Mouse (Mus musculus): Measurements from ENCODE around the gene Sp100. TPM values are rescaled to one million over a fixed set of nuclear protein-coding genes. Genes with fewer than 3 reads are reported as not detected.

Sp100 gene
- total RNA-seq, 2 experiments from 2014 or later: 2.5 to 2.6 TPM

DNA sequence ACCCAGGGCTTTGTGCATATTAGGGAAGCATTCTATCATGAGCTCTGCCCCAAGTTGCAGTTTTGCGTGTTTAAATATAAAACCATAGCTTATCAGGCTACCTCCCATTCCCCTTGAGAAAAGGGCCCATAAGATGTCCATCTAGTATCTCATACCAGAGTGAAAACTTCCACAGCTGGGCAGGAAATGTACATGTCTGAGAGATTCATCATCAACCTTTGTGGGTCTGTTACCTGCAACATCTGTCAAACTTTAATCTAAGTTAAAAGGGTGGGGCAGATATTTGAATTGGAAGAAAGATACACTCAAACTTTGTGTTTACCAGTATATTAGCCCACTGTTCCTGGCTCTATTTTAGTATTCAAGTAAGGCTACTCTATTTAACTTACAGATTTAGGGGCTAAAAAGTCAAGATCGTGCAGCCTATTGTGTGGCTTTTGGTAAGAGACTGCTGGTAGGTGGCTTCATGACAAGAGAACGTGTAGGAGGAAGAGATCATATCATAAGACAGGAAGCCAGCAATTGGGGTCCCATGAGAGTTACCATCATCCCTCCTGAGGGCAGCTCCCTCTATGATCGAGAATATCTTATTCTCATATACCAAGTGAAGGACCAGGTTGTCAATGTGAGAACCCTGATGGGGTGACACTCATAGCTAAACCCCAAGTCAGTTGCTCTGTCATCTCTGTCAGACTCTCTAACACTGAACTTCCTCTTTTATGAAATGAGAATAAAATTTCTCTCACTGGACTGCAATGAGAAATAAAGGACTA, 48.1 kb downstream of the Sp100 start:
- DNase-seq (ENCODE audit: low spot score in 2 of 2): no peak

DNA sequence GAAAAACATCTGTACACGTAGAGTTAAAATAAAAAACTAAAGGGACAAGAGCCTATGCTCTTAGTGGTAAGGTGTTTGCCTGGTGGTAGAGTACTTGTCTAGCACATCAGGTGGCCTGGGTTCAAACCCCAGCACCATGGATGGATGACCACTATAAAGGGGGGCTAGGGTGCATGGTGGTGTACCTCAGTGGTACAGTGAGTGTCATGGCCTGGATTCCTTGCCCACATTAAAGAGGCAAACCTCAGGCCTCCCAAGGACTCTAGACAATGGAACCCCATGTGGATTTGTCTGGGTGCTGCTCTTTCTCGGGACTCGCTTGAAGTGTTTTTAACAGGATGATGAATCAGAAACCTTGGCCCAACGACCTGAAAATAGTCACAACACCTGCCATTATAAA, 52.7 kb downstream of the Sp100 start:
- no peak for DNase-seq (ENCODE audit: low spot score in 2 of 2)

DNA sequence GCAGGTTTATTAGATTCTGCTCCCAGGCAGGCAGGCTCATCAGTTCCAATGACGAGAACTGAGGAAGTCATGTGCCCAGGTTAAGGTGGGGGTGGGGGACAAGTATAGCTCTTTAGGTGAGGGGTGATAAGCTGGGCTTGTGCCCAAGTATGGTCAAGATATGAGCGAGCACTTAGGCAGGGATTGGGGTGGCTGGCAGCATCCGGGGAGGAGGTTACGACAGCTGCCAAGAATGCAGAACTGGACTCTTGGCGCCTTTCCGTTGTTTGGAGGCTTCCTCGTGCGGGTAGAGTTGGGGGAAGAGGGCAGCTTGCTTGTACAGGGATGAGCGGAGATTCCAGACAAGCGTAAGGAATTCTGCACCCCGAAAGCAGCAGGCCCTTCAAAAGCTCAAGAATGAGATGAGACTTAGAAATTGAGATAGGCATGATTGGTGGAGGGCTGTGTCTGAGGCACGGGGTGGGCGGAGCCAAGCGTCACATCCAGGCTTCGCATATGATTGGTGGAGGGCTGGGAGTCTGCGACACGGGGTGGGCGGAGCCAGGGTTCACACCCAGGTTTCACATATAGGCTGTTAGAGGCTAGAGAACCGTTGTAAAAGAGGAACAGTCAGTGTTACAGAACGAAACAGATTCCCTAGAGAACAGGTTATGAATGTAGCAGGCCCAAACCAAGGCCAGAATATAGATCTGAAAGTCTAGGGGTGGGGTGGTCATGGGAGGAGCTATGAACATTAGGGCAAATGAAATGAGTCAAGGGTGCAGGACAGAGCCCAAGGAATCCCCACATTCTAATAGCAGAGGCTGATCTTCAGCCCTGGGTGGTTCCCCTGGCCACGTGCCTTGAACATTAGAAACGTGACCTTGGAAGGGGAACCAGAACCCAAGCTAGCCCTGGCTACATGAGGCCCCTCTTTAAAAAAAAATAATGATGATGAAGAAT, 53.7 kb downstream of the Sp100 start:
- DNase-seq (ENCODE audit: low spot score in 2 of 2): peak; percentile 25 to 48

DNA sequence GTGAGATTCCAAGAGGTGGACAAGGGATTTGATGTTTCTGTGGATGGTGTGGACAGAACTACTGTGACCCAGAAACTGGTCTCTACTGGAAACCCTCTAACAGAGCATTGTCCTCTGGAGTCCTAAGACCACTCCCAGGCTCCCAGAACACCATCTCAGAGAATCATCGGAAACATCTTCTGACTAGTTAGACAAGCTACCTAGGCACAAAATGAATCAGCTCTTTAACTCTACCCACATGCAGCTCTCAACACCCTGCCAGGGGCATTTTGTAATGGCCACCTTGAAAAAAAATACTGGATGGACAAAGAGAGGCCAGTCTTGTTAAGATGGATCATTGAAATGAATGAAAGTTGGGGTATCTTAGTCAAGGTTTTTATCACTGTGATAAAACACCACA, 55.8 kb downstream of the Sp100 start:
- no peak for DNase-seq (ENCODE audit: low spot score in 2 of 2)

DNA sequence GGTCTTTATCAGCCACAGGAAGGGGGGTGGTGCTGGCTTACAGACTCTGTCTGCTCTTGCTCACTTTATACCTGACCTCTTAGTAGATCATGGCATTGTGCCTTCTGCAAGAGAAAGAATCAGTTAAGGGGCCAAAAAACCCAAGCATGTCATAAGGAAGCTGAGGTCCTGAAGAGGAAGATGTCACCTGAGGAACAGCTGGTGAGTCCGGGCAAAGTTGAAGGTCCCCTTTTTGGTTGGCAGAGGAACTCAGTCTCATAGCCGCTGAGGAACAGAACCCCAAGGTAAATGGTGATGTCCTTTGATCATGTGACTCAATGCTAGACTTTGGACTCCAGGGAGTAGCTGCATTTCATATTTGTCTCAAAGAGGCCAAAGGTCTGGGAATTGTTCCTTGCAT, 57.0 kb downstream of the Sp100 start:
- no peak for DNase-seq (ENCODE audit: low spot score in 2 of 2)

DNA sequence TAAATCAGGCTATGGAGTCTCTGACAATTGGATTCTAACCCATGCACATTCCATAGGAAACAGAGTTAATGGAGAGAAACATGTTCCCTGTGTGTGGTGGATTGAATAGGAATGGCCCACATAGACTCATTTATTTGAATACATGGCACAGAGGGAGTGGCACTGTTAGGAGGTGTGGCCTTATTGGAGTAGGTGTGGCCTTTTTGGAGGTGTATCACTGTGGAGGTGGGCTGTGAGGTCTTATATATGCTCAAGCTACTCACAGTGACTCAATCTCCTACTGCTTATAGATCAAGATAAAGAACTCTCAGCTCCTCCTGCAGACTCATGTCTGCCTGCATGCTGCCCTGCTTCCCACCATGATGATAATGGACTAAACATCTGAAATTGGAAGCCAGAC, 64.7 kb downstream of the Sp100 start:
- no peak for DNase-seq (ENCODE audit: low spot score in 2 of 2)

DNA sequence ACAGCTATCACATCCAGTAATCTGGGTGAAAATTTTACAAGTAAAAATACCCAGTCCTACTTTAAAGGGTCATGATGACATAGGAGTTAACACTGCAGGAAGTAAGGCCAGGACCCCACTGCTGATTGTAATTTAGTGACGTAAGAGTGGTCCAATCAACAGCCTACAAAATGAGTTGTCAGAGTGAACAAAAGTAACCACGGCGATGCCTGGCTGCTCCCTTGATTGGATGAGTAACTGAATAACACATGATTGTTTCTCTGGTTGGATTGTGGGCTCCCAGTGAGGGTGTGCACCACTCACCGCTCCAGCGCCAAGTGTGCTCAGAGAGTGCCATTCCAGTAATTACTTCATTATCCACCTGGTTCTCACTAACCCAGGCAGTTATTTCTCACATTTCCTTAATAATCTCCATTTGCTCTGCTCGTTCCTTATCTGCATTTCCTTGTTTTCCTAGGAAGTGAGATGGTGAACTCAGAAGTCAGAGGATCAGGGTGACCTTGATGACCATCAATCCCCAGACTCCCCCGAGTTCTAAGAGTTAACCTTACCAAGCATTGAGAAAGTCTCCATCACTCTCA, 66.7 kb downstream of the Sp100 start:
- no peak for DNase-seq (ENCODE audit: low spot score in 2 of 2)

DNA sequence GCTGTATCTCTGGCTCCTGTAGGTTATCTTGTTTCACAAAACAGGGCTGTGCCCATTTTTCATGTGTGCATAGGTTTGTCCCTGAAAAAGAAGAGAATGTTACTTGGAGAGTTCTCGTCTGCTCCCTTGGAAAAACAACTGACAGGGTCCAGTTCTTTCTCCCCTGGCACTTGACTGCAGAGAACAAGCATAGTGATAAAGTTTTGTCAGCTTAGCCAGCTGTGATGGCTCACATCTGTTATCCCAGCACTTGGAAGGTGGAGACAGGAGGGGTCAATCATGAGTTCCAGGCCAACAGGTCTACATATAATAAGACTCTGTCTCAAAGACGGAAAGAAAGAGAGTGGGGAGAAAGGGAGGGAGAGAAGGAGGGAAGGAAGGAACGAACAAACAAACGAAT, 69.3 kb downstream of the Sp100 start:
- no peak for DNase-seq (ENCODE audit: low spot score in 2 of 2)

DNA sequence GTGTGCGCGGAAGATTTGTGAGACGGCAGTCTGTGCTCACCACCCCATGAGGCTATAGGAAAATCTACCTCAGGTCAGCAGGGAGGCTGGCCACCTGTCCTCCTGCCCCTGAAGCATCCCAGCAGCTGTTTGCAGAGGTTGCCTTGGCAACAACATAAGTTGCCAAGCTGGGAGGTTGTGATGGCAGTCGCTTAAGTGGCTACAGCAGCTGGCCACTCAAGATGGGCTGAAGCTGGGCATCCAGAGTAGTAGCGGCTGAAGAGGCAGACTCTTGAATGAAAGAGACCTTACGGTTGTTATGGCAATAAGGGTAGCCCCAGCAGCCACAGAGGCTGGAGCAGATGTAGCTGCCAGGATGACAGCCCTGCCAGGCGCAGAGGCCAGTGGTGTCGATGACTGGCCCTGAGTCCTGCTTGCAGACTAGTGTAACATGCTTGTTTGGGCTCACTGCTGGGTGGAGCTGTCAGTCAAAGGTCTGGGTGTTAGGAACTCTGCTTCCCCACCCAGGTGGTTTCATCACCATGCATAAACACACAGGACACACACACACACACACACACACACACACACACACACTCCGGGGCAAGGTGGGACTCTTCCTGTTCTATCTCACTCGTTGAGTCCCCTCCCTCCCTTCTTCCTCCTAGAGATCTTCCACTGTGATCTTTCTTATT, 70.6 kb downstream of the Sp100 start:
- DNase-seq (ENCODE audit: low spot score in 2 of 2): no peak

DNA sequence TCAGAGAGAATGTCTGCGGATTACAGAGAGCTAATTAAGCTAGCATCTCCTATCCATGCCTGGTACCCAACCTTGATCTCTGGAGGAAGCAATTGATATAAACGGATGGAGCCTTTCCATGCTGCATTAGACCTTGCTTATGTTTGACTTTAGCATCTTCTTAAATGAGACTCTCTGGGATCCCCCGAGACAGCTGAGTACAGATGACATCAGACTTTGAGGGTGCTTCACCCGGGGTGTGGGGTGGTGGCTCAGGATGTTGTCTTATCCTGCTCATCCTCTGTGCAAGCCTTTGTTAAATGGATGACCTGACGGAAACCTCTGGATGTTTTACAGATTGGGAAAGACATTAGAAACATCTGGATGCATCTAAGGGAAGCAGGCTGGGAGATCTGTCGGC, 80.7 kb downstream of the Sp100 start:
- no peak for DNase-seq (ENCODE audit: low spot score in 2 of 2)

DNA sequence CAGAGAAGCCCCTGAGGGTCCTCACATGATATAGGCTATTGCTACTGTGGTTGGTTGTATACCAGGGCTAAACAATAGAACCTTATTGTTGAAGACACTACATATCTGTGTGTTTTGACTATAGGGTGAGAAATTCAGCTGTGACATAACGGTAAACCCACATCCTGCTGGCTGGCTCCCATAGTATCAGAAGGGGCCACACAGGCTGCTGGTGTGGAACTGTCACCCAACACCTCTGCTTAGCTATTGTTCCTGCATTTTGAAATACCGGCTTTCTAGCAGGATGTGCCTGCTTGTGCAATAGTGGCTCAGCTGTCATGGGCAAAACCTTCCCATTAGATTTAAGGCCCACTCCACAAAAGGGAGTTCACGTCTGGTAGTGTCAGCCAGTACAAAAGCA, 82.8 kb downstream of the Sp100 start:
- DNase-seq (ENCODE audit: low spot score in 2 of 2): no peak

DNA sequence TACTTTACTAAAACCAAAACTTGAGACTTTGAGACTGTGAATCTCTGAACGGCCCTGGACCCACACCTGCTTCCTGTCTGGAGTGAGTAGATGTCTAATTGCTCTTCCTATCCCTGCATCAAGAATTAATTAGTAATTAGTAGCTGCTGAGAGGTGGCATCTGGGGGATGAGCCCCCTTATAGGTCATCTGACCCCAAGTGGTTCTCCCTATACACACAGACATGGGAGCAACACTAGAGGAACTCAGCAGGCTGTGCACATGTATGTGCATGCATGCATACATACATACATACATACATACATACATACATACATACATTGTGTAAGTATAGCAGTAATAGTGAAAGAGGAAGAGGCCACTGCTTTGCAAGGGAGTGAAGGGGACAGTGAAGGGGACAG, 84.7 kb downstream of the Sp100 start:
- no peak for DNase-seq (ENCODE audit: low spot score in 2 of 2)

DNA sequence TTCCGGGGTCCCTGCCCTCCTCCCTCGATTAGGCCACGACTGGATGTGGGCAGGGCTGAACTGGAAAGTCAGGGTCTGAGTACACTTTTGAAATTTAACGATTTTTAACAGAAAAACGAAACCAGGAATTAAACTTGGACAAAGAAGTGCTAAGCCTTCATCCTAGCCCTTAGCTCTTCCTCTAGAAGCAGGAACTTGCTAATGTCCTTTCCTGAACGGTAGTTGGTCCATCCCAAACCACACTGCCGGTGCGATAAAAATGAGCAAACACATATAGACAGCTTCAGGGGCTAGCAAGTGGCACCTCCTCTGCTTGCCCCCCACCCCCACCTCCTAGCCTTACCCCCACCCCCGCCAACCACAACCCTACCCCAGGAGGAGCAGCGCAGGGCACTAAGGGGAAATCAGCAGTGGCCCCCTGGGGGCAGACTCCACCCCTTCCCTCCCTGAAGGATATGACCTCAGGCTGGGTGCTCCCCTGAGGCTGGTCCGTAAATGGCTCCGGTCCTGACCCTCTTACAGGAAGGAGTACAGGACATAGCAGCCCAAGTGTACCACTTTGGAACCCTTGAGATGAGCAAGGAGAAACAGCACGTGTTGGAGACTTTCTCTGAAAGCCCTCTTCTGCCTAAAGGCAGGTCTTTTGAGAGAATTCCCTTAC, 85.8 kb downstream of the Sp100 start:
- no peak for DNase-seq (ENCODE audit: low spot score in 2 of 2)

DNA sequence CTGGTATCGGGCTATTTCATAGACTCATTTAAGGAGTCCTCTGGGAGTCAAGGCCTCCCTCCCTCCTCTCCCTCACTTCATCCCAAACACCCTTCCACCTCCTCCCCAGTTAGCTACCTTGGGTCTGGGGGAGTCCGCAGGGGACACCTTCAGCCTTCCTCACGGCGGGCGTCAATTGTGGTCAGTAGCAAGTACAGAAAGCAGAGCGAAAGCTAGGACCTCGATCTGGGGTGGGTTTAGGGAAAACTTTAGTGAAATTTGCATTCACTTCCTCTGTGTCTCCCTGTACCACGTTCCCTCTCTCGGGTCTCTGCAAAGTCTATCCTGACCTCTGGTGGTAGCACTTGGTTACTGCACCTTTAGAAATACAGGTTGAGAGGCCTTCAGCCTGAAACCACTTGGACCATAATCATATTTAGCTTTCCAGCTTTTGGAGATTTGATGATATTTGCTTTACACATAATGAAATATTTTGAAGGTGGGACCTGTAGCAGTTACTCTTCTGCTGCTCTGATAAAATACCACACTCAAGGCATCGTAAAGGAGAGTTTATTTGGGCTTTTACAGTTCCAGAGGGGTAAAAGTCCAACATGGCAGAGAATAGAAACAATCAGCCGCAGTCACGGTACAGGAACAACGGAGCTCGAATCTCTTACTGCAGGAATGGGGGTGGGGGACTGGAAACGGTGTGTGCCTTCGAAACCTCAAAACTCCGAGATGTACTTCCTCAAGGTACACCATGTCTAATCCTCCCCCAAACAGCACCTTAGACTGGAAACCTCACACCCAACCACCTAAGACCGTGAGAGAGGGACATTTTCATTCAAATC, 86.8 kb downstream of the Sp100 start:
- peak; percentile 43 to 79 for DNase-seq (ENCODE audit: low spot score in 2 of 2)

DNA sequence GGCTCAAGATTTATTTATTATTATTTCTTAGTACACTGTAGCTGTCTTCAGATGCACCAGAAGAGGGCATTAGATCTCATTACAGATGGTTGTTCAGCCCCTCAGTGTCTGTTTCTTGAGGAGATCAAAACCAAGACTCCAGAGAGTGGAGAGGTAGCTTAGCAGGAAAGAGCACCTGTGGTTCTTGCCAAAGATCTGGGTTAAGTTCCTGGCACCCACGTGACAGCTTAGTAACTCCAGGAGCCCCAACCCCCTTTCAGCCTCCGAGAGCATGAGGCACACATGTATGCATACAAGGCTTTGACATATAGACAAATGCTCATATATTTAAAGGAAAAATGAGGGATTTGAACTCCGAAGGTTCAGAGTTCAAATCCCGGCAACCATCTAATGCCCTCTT, 89.2 kb downstream of the Sp100 start:
- no peak for DNase-seq (ENCODE audit: low spot score in 2 of 2)

DNA sequence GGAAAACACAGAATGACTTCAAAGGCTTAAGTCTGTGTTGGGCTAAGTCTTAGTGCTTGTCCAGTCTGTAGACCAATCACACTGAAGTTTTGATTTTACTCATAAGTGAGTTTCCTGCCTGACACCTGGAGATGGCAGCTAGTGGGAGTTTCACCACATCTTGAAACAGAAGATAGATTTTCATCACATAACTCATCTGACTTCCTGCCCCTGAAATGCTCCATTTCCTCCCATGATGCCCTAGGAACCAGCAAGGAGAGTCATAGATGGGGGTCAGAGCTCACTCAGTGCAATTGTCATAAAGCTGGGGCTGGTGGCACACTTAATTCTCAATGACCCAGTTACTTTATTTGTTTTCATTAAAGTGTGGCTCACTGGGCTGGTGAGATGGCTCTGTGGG, 90.0 kb downstream of the Sp100 start:
- no peak for DNase-seq (ENCODE audit: low spot score in 2 of 2)

DNA sequence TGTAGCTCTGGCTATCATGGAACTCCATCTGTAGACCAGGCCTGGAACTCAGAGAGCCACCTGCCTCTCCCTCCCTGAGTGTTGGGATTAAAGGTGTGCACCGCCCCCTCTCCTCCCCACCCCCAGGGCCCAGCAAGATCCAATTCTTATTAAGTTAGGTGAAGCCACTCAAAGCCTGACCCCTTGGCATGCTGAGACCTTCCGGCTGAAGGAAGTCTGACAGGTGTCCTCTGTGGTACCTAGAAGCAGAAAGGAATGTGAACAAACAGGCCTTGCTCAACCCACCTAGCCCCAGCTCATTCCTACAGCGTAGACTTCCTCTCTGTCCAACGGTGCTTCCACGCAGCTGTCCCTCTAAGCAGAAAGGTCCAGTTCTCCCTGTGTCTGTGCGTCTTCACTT, 91.1 kb downstream of the Sp100 start:
- DNase-seq (ENCODE audit: low spot score in 2 of 2): no peak

DNA sequence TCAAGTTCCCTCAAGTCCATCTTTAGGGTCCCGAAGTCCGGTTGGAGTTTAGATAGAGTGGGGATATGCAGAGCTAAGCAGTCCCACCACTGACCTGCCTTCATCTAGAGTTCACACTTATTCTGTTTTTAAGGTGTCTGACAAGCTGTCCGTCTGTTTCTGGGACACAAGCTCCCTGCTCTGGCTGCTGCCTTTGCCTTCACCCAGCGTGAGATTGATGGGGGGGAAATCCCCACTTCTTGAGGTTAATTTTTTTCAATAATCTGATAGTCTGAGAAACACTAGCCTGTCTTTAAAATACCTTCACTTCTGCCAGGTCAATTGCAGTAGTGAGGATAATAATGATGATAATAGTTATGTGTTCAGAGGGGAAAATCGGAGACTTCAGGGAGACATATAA, 92.5 kb downstream of the Sp100 start:
- no peak for DNase-seq (ENCODE audit: low spot score in 2 of 2)

DNA sequence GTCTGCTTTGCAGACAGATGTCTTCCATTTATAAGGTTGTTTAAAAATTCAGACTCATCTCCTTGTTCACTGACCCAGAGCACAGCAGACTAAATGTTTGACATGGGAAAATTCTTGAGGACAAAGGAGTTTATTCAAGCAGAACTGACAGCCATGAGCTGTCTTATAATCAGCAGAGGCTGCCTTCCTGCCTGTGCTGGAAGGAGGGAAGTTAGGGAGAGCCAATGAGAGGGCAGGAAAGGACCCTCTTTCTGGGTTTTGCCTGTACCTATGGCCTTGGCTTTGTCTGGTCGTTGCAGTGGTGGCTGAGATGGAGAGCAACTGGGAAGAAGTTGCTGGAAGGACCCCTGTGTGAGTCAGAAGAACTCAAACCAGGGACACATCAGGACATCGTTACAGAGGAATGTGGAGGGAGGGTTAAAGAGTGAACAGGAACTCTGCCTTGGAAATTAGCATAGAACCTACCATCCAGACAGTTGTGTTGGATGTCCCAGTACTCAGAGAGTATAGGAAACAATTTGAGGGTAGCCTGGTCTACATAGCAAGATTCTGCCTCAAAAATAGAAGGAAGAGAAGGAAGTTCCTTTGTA, 93.2 kb downstream of the Sp100 start:
- no peak for DNase-seq (ENCODE audit: low spot score in 2 of 2)

DNA sequence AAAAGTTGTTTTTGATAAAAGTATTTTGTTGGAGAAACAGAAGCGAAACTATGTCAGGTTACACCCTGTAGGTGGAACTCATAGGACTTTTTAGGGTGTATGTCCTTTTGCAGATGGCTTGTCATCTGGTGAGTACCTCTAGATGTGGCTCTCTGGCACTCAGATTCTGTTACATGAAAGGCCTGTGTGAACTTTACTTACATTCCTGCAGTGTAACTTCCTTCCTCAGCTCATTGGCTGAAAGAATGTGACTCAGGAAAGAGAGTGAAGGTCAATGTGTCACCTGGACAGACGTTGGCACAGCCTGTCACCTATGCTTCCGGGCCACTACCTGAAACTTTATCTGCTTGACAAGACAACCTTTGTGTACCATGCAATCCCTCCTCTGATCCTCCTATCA, 94.8 kb downstream of the Sp100 start:
- DNase-seq (ENCODE audit: low spot score in 2 of 2): no peak

Data from layer of hippocampus, adult 18-20 months (tissue).